Mouse (Mus musculus): ENCODE measurements around the gene Aftph. TPM values are rescaled to one million over a fixed set of nuclear protein-coding genes. Genes with fewer than 3 reads are reported as not detected.

Aftph gene
- polyA plus RNA-seq, 1 experiment: 37.3 TPM

DNA sequence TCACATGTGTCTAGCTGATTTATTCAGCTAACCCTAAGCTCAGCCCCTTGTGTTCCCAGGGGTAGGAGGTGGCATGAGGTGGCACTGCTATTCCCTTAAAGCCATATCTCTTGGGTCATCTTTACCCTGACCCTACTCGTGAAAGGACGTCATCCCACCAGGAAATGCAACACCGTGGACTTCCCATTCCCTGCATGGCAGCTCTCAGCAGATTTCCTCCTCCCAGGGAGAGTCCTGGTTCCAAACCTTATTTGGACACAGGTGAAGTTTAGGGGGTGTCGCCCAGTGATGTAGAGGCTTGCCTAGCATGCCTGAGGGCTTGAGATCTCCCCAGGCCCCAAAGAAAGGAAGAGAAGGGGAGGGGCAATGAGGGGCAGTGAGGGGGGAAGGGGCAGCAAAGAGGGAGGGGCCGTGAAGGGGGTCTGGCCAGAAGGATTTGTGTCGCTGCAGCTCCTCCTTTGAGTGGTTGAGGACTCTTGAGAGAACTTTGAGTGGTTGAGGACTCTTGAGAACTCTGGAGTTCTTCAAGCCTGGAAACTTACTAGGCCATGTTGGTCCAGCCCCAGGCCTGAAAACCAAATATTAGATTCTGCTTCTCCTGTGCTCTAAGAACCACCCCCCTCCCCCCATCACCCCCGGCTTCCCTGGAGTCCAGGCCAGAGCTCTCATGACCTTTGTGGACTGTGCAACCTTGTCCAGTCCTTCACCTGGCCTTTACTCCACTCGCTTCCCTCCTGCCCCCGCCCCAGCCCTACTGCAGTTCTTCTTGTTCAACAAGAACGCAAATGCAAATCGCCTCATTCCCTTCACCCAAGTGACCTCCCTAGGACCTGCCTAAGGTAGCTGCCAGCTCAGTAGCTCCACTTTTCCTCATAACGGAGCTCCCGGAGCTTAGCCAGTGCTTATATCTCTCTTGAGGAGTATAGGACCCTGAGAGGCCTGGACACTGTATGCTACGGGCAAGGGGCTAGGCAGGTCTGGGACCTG lies 81.0 kb downstream of the Aftph start:
- no peaks in the 10 kb centered on the region for H3K36me3 ChIP-seq (ENCODE audit: control insufficient read depth, insufficient read depth, low read length)
- DNase-seq (ENCODE audit: low read depth in 1 of 2, low spot score in 2 of 2): no peak
- no peaks in the 10 kb centered on the region for H3K27me3 ChIP-seq (ENCODE audit: control insufficient read depth, insufficient read depth, low read length)
- no peaks in the 10 kb centered on the region; the same call in 1 of the 2 replicates for H3K4me1 ChIP-seq (ENCODE audit: control insufficient read depth, insufficient read depth, insufficient read length)
- no peak overlapping the region for H3K4me3 ChIP-seq (ENCODE audit: extremely low read depth, insufficient read depth, insufficient read length)
- WGBS: 88% methylated on average over 14 of the region's 14 CpGs
- no peak overlapping the region for H3K27ac ChIP-seq (ENCODE audit: insufficient read depth, low read length)
- TF ChIP-seq POLR2A (IDR thresholded peaks at IDR 0.05; ENCODE audit: low read depth, low read length): no peak
- no peak for TF ChIP-seq CTCF (IDR thresholded peaks at IDR 0.05; ENCODE audit: extremely low read depth, insufficient read depth, insufficient read length, insufficient replicate concordance)

DNA sequence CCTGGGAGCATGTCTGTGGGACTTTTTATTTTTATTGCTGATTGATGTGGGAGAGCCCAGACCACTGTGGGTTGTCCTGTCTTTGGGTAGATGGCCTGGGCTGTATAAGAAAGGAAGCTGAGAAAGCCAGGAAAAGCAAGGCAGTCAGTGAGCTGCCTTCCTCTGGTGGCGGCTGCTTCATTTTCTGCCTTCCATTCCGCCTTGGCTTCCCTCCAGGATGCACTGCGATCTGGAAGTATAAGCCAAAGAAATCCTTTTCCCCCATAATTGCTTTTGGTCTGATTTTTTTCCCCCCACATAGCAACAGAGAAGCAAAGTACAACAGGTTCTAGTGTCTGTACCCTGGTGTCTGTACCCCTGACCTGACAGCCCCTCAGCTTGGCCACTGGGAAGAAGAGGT lies 82.3 kb downstream of the Aftph start:
- H3K4me1 ChIP-seq (ENCODE audit: control insufficient read depth, insufficient read depth, insufficient read length): no peaks in the 10 kb centered on the region; the same call in 1 of the 2 replicates
- WGBS: 85% methylated on average over 3 of the region's 3 CpGs
- no peak for DNase-seq (ENCODE audit: low read depth in 1 of 2, low spot score in 2 of 2)
- H3K27ac ChIP-seq (ENCODE audit: insufficient read depth, low read length): no peak overlapping the region
- no peaks in the 10 kb centered on the region for H3K27me3 ChIP-seq (ENCODE audit: control insufficient read depth, insufficient read depth, low read length)
- no peak overlapping the region for H3K4me3 ChIP-seq (ENCODE audit: extremely low read depth, insufficient read depth, insufficient read length)
- H3K36me3 ChIP-seq (ENCODE audit: control insufficient read depth, insufficient read depth, low read length): no peaks in the 10 kb centered on the region
- TF ChIP-seq POLR2A (IDR thresholded peaks at IDR 0.05; ENCODE audit: low read depth, low read length) (no peak), CTCF (IDR thresholded peaks at IDR 0.05; ENCODE audit: extremely low read depth, insufficient read depth, insufficient read length, insufficient replicate concordance) (no peak)

DNA sequence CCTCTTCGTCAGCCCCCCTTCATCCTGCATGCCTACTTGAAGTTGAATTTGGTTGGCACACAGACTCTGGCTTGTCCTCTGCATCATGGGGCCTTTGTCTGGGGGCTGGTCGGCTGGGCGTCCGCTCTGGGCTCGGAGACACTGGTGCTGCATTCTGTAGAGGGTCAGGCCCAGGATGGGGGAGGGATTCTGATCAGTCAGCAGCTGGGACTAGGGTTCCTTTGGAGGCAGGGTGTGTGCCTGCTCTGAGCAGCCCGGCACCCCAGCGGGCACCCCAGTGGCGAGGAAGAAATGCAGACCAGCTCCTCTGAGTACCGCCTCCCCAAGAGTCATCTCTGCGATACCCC lies 84.7 kb downstream of the Aftph start:
- no peak for DNase-seq (ENCODE audit: low read depth in 1 of 2, low spot score in 2 of 2)
- H3K27me3 ChIP-seq (ENCODE audit: control insufficient read depth, insufficient read depth, low read length): no peaks in the 10 kb centered on the region
- TF ChIP-seq CTCF (IDR thresholded peaks at IDR 0.05; ENCODE audit: extremely low read depth, insufficient read depth, insufficient read length, insufficient replicate concordance): no peak
- TF ChIP-seq POLR2A (IDR thresholded peaks at IDR 0.05; ENCODE audit: low read depth, low read length): no peak
- 48% methylated on average over 10 of the region's 10 CpGs for WGBS
- no peaks in the 10 kb centered on the region; the same call in 1 of the 2 replicates for H3K4me1 ChIP-seq (ENCODE audit: control insufficient read depth, insufficient read depth, insufficient read length)
- no peak overlapping the region for H3K27ac ChIP-seq (ENCODE audit: insufficient read depth, low read length)
- no peak overlapping the region; the same call in 1 of the 2 replicates for H3K4me3 ChIP-seq (ENCODE audit: extremely low read depth, insufficient read depth, insufficient read length)
- no peaks in the 10 kb centered on the region; the same call in 1 of the 2 replicates for H3K36me3 ChIP-seq (ENCODE audit: control insufficient read depth, insufficient read depth, low read length)

- Histone ChIP-seq H3K4me3 (ENCODE audit: extremely low read depth, insufficient read depth, insufficient read length) (no peak overlapping the region), H3K27me3 (ENCODE audit: control insufficient read depth, insufficient read depth, low read length) (no peaks in the 10 kb centered on the region), H3K36me3 (ENCODE audit: control insufficient read depth, insufficient read depth, low read length) (no peaks in the 10 kb centered on the region; the same call in 1 of the 2 replicates), H3K27ac (ENCODE audit: insufficient read depth, low read length) (no peak overlapping the region), H3K4me1 (ENCODE audit: control insufficient read depth, insufficient read depth, insufficient read length) (no peaks in the 10 kb centered on the region; the same call in 1 of the 2 replicates)
- no peak for DNase-seq (ENCODE audit: low read depth in 1 of 2, low spot score in 2 of 2)
- TF ChIP-seq CTCF (IDR thresholded peaks at IDR 0.05; ENCODE audit: extremely low read depth, insufficient read depth, insufficient read length, insufficient replicate concordance) (no peak), POLR2A (IDR thresholded peaks at IDR 0.05; ENCODE audit: low read depth, low read length) (no peak)
- 27% methylated on average over 18 of the region's 18 CpGs for WGBS
These were observed 85.3 kb downstream of the Aftph start for GRCm38 (mm10) chr11:20655795-20656710.

DNA sequence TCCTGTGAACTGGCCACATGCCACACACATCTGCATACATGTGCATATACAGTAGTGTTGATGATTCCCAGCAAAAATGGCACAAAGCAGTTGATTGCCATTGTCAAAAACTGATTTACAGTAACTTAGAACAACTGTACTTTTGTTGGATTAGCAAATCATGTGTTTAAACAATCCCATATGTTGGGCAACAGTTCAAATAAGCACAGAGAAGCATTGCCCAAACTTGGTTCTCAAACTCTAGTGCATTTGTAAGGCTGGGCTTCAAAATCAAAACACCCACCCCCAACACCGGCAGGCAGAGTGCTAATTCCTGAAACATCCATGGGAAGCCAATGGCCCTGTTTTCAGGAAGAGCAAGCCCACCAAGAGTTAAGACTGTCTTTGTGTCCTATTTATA lies 90.2 kb downstream of the Aftph start:
- DNase-seq (ENCODE audit: low read depth in 1 of 2, low spot score in 2 of 2): no peak
- WGBS: 97% methylated on average over 1 of the region's 1 CpGs
- Histone ChIP-seq H3K4me3 (ENCODE audit: extremely low read depth, insufficient read depth, insufficient read length) (no peak overlapping the region), H3K27me3 (ENCODE audit: control insufficient read depth, insufficient read depth, low read length) (no peaks in the 10 kb centered on the region), H3K27ac (ENCODE audit: insufficient read depth, low read length) (no peak overlapping the region), H3K4me1 (ENCODE audit: control insufficient read depth, insufficient read depth, insufficient read length) (no peaks in the 10 kb centered on the region; the same call in 1 of the 2 replicates), H3K36me3 (ENCODE audit: control insufficient read depth, insufficient read depth, low read length) (peaks cover 15% of the 10 kb centered on the region)
- TF ChIP-seq CTCF (IDR thresholded peaks at IDR 0.05; ENCODE audit: extremely low read depth, insufficient read depth, insufficient read length, insufficient replicate concordance): no peak
- no peak for TF ChIP-seq POLR2A (IDR thresholded peaks at IDR 0.05; ENCODE audit: low read depth, low read length)

GRCm38 (mm10) chr11:20650006-20650639 lies 91.3 kb downstream of the Aftph start:
- TF ChIP-seq CTCF (IDR thresholded peaks at IDR 0.05; ENCODE audit: extremely low read depth, insufficient read depth, insufficient read length, insufficient replicate concordance): no peak
- TF ChIP-seq POLR2A (IDR thresholded peaks at IDR 0.05; ENCODE audit: low read depth, low read length): no peak

More at GRCm38 (mm10) chr11:20650006-20650639, 91.3 kb downstream of the Aftph start:
- H3K36me3 ChIP-seq (ENCODE audit: control insufficient read depth, insufficient read depth, low read length): peaks cover 15% of the 10 kb centered on the region
- 98% methylated on average over 17 of the region's 17 CpGs for WGBS
- H3K4me3 ChIP-seq (ENCODE audit: extremely low read depth, insufficient read depth, insufficient read length): no peak overlapping the region
- DNase-seq (ENCODE audit: low read depth in 1 of 2, low spot score in 2 of 2): no peak
- no peak overlapping the region for H3K27ac ChIP-seq (ENCODE audit: insufficient read depth, low read length)
- no peaks in the 10 kb centered on the region for H3K4me1 ChIP-seq (ENCODE audit: control insufficient read depth, insufficient read depth, insufficient read length)
- no peaks in the 10 kb centered on the region for H3K27me3 ChIP-seq (ENCODE audit: control insufficient read depth, insufficient read depth, low read length)
